Mouse (Mus musculus): ENCODE data around the gene Ly6g5c.

Gene Ly6g5c

DNA sequence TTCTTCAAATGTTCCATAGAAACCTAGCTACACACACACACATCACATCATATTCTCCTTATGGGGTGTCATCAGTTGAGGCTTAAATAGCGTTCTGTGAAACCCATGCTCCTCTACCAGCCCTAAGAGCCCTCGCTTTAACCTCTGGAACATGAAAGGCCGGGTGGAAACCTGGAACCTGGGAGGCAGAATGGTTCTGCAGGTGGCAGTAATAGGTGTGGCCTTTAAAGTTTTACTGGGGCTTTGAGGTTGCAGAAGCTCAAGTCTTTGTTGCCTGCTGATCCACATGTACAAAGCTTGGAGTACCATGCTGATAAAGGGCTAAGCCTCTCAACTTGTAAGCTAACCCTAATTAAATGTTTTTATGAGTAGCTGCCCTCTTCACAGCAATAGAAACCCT, 39.3 kb downstream of the Ly6g5c start:
- DNase-seq = no peak

DNA sequence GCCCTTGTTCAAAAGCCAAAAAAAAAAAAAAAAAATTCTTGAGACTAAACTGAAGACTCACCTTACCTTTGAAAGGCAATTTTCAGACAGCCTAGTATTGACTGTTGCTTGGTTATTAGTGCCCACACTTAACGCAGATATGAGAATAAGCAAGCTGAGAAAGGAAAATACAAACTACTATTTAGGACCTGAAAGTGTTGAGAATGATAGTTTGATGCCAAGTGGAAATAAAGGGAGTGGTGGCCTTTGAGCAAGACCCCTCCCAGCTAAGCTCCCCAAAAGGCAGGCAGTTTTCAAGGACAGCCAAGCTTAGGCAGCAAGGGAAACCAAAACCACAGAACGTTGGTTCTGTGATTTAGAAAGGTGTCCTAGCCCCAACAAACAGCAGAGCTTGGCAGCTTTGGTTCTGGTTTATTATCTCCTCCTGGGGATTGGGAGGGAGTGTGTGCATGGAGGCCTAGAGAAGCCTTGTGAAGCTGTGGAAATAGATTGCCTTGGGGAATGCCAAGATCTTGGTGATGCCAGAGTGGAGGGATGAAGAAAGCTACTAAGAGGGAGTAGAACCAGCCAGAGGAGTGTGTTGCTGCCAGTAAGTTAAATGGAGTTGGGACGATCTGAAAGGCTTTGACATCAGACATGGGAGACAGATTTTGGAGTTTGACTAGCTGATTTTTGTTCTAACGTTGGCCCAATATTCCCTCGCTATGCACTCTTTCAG, 40.0 kb downstream of the Ly6g5c start:
- DNase-seq = no peak

DNA sequence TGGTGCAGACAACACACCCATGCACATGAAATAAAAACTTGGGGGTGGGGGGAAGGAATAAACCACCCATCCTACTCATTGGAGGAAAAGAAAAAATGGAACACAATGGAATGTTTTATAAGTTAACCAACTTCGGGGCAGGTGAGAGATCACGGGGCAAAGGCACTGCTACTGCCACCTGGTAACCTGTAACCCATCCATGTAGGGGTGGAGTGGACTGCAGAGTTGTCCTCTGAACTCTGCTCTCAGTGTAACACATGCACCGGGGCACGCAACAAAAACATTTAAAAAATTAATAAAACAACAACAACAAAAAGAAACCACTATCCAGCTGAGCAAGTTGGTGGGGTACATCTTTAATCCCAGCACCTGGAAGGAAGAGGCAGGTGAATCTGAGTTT, 44.0 kb downstream of the Ly6g5c start:
- DNase-seq = no peak

DNA sequence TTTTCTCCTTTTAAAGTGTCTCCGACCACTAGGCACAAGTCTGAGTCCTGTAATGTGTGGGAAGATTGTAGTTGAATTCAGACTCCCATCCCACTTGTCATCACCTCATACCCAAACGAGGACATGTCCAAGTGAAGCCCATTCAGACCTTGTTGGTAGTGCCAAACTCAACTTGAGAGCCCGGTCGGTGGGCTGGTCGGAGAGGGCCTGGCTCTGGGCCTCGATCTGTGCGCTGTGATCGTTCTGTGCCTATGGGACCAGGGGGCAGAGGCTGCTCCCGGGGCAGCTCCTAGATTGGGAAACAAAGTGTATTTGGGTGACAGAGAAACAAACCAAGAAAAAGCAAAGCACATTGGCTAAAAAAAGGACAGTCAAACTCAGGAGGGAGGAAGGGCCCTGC, 45.0 kb downstream of the Ly6g5c start:
- no peak for DNase-seq

DNA sequence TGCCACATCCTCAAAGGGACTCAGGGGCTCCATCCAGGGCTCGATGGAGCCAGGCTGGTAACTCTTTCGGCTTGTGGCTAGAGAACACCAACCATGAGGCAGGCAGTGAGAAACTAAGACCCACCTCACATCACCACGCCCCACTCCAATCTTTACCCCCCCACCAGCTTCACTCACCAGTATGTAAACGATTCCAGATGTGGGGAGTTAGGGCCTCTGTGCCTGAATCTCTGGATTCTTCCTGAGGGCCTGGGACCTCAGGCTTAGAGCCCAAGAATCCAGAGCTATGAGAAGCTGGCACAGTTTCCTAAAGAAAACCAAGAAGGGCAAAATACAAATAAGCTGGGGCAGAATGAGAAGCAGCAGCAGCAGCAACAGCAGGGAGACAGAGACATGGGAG, 45.9 kb downstream of the Ly6g5c start:
- DNase-seq = no peak

DNA sequence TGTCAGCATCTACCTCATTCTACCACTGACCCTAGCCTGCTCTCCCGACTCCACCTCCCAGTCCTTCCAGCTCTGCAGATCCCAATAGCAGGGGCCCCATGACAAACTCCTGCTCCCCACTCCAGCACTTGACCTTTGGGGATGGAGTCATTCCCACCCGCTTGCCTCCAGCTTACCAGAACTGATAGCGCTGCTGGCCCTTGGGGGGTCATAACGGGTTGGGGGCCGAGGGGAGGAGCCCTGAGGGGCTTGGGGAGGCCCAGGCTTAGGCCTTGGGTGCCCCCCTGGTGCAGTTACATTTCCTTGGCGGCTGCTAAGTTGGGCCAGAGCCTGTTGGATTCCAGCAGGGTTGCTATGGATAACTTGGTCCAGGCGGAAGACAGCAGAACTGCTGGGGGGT, 46.5 kb downstream of the Ly6g5c start:
- DNase-seq = no peak

DNA sequence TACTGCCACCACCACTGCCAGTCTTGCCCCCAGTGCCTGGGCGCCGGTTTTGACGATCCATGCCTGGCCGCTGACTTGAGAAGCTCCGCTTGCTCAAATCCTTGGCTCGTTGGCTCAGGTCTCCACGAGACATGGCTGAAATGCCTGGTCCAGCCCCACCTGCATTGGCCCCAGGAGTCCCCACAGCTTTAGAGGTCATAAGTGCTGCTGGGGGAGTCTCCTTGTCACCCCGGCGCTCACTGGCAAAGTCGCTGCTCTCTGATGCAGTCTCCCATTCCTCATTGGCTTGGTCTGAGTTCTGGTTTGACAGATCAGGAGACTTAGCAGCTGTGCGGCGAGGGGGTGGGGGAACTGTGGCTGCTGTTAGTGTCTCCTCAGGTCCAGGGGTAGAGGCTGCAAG, 47.4 kb downstream of the Ly6g5c start:
- no peak for DNase-seq

DNA sequence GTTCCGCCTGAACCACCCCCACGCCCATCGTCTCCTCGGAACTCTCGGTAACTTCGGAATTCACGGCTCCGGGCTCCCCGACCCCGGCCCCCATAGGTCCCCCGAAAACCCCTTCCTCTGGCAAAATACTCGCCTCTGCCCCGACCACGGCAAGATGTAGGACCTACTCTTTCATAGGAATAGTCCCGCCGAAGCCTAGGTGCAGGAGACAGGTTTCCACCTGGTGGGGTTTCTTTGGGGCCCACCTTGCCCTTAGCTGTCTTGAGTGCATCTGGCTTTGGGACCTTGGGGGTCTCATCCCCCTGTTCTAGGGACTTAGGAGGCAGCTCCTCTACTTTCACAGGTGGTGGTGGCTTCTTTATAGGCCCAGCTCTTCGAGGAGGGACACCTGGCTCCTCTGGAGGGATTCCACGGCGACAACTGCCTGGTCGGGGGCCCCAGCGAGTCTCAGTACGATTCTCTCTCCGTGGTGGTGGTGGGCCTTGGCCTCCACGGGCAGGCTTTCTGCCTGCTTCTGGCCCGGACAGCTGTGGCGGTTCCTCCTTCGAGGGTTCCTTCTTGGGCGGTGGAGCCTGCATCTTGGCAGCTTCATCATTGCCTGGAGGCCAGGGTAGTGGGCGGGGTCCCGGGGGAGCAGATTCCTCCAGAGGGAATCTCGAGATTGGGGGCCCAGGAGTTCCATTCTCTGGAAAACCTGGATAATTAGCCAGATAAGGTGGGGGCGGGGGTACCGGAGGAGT, 48.6 kb downstream of the Ly6g5c start:
- no peak for DNase-seq

DNA sequence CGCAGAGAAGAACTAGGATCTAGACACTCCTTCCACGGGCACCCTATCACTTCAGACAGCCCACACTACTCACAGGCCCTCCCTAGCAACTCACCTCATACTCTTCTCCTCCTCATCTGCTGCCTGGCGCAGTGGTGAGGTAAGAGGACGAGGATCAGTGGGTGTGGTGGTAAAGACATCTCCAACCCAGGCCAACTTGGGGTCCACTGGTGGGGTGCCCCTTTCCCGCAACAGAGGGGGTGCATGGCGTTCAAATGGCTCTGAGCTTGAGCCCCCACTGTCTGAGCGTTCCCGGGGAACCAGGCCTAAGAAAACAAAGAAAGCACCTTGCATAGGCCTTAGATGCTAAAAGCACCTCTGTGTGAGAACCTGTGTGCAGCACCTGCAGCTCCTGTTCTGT, 49.2 kb downstream of the Ly6g5c start:
- DNase-seq = no peak

DNA sequence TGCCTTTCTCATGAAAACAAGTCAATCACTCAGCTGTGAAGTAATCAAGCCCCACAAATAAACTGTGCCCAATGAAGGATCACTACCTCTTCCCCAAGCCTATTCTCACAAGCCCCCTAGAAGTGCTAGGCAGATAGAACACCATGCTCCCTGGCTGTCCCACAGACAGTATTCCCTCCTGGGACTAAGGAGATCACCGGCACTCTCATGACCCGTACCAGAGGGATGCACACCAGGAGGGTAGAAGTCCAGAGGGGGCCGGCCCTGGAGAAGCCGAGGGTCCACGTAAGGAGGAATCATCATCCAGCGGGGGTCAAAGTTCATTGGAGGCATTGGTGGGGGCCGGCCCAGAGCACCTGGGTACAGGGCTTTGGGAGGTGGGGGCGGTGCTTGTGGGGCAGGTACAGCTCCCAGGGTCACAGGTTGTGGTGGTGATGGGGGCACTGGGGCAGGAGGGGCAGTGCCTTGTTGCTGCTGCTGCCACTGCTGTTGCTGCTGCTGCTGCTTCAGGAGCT, 49.6 kb downstream of the Ly6g5c start:
- DNase-seq = no peak

DNA sequence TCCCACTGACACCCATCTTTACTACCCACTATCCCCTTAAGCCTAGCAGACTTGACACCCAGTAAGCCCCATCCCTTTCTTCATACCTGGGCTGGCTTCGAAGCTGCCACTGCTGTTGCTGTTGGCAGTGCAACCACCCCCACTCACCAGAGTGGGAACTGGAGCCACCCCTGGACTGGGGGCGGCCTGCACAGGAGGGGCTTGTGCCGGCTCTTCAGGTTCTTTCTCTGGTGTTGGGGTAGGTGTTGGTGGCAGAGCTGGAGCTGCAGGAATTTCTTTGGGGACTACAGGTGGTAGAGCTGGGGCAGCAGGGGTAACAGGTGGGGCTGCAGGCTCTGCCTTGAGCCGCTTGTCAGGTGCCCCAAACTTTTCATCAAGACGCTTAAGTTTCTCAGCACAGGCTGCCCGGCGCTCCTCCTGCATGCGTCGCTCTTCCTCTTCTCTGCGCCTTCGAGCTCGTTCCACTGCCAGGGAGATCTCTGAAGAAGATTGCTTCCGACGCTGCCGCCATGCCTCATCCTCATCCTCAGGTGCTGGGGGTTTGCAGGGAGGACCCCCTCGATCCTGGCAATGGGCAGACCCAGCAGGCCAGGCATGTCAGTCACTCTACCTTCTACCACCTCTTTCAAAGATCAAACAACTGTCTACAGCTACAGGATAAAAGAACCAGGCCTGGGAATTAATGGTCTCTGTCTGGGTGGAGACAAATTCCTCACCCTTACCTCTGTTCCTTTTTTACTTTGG, 50.9 kb downstream of the Ly6g5c start:
- no peak for DNase-seq

DNA sequence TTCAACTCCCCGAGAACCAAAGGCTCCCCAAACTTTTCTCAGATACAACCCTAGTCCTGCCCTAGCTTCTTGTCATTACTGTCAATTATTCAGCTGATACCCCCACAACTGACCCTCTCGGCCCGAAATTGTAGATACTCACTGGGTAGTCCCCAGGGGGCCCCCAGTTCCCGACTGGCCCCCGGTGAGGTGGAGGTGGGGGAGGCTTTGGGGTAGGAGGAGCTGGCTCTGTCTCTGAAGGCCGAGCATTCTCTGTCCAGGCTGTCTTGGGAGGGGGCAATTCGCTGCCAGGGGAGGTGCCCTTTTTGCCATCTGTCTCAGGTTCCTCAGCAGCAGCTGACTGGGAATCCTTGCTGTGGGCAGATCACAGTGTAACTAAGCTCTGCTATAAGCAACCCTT, 51.6 kb downstream of the Ly6g5c start:
- DNase-seq = no peak

DNA sequence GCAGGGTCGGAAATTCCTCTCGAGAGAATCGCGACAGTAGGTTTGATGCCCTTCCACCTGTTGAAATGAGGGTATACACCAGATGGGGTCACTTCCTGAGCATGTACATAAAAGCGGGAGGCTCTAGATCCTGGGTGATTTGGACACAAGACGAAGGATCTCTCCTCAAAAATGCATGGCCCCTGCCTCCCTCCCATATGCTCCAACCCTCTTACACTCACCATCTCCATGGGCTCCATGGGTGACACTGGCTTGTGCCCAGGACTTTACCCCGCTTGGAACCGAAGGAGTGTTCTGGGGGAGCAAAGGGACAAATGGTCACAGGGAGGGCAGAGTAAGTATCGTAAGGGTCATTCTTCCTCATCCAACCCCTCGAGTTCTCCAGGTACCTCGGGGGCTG, 53.3 kb downstream of the Ly6g5c start:
- no peak for DNase-seq
